8 mouse cellular contexts compared by ENCODE assay signal in the genomic region with DNA sequence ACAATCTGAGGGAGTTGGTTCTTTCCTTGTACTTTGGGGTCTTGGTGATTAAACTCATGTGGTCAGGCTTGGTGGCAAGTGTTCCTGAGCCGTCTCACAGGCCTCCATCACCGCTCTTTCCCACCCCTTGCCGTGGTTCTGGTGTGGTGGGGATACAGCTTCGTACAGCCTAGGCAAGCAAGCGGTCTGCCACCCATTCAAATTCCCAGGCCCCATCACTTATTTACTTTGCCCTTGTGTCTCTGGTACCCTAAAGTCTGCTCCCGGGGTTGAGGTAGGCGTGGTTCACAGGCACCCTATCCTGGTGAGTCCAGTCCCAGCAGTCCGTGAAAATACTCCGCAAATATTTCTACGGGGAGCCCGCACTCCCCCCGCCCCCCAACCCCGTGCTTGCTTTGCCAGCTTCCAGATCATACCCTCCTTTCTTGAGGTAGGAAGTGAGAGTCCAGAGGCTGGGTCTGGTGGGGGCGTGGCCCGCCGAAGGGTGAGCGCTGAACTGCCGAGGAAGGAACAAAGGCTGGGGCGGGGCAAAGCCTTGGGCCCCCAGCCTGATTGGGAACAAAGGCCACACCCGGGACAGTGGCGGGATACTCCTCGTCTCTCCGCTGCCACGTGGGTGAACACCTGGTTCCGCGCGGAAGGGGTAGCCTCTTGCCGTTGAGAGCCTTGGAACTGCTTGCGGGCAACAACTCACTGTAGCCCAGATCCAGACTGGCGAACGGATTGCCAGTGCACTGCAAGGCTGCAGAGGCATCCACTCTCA. TPM values are rescaled to one million over a fixed set of nuclear protein-coding genes. Genes with fewer than 3 reads are reported as not detected.
DNase-seq lines count a peak whose midpoint lies in the region; TF ChIP-seq lines count a peak whose summit lies in the region.

No protein-coding gene starts in this region.

- intact Hi-C loops in heart, postnatal 36 days (cut with DNase I) = no loop called here

- in situ Hi-C loops in ES-E14 (cut with MboI; ENCODE audit: low sequenced_read_pairs in 2 of 2, unreplicated experiment in 2 of 2) = no loop called here

- H3K4me3 ChIP-seq in ES-E14 (ENCODE audit: insufficient read depth in 1 of 2, low read depth in 1 of 2, low read length in 2 of 2, poor library complexity in 1 of 2, severe bottlenecking in 1 of 2) = peak overlapping the region; percentile 48 to 88
- peak overlapping the region; percentile 99 for H3K4me3 ChIP-seq in forebrain, embryonic 10.5 days
- H3K4me3 ChIP-seq in limb, embryonic 10.5 days = peak overlapping the region; percentile 99

- WGBS in forebrain, embryonic 10.5 days = 5% methylated on average over 31 of the region's 31 CpGs
- WGBS in limb, embryonic 10.5 days = 4% methylated on average over 31 of the region's 31 CpGs

- H3K9me3 ChIP-seq in ES-E14 (ENCODE audit: control insufficient read depth, insufficient read depth, low read depth, low read length) = no peaks in the 10 kb centered on the region
- H3K9me3 ChIP-seq in forebrain, embryonic 10.5 days = 0 out of 2 replicates have a peak, but pooled peaks cover 10% of the 10 kb centered on the region
- H3K9me3 ChIP-seq in limb, embryonic 10.5 days (replicated peaks) = no peaks in the 10 kb centered on the region

- no peaks in the 10 kb centered on the region for H3K27me3 ChIP-seq in forebrain, embryonic 10.5 days (ENCODE audit: poor library complexity, severe bottlenecking)
- H3K27me3 ChIP-seq in limb, embryonic 10.5 days (ENCODE audit: low read depth, poor library complexity, severe bottlenecking) = no peaks in the 10 kb centered on the region

- peak overlapping the region; percentile 86 for H3K27ac ChIP-seq in ES-E14 (ENCODE audit: insufficient read depth, low read depth, low read length, poor library complexity, severe bottlenecking)
- H3K27ac ChIP-seq in forebrain, embryonic 10.5 days = peak overlapping the region; percentile 100
- peak overlapping the region; percentile 100 for H3K27ac ChIP-seq in limb, embryonic 10.5 days

- peak; percentile 92 for DNase-seq in ES-E14 (ENCODE audit: low read depth, low spot score)
- DNase-seq in brain, adult 2 months (ENCODE audit: low read depth, low spot score) = peak; percentile 47
- DNase-seq in forebrain, embryonic 10.5 days (ENCODE audit: extremely low spot score, low spot score) = peak; percentile 92
- DNase-seq in heart, postnatal 36 days = peak; percentile 59 to 62
- peak; percentile 96 for DNase-seq in limb, embryonic 10.5 days (ENCODE audit: low spot score)
- peak; percentile 92 for DNase-seq in mesoderm, embryonic 11.5 days (ENCODE audit: low read depth, low spot score)
- DNase-seq in spleen, postnatal 14 days (ENCODE audit: low spot score in 2 of 2) = peak; percentile 47 to 49
- DNase-seq in frontal cortex, postnatal 14 days (ENCODE audit: low spot score in 2 of 2) = no peak

- peaks cover 4 to 9% of the 10 kb centered on the region in 2 experiments; a peak in 2 of 4 replicates for H3K4me1 ChIP-seq in ES-E14 (ENCODE audit: control insufficient read depth in 2 of 2, insufficient read depth in 2 of 2, low read length in 2 of 2, poor library complexity in 1 of 2)
- H3K4me1 ChIP-seq in forebrain, embryonic 10.5 days = peaks cover 33% of the 10 kb centered on the region
- peaks cover 28% of the 10 kb centered on the region for H3K4me1 ChIP-seq in limb, embryonic 10.5 days

- peaks cover 30% of the 10 kb centered on the region for H3K36me3 ChIP-seq in ES-E14 (ENCODE audit: control insufficient read depth, insufficient read depth, low read length, poor library complexity, severe bottlenecking)
- H3K36me3 ChIP-seq in forebrain, embryonic 10.5 days (replicated peaks) = peaks cover 31% of the 10 kb centered on the region
- peaks cover 32% of the 10 kb centered on the region for H3K36me3 ChIP-seq in limb, embryonic 10.5 days

- peak overlapping the region; percentile 76 for H3K9ac ChIP-seq in ES-E14 (ENCODE audit: insufficient read depth, low read depth, low read length, poor library complexity, severe bottlenecking)

TF ChIP-seq in ES-E14, 5 proteins besides CTCF, POLR2A, EP300 and RAD21:
- TF ChIP-seq CHD2 (IDR thresholded peaks at IDR 0.05; ENCODE audit: low read depth, low read length) (no peak), HCFC1 (IDR thresholded peaks at IDR 0.05; ENCODE audit: borderline replicate concordance, insufficient read depth, low read length) (no peak), ZNF384 (IDR thresholded peaks at IDR 0.05; ENCODE audit: low read depth, low read length) (no peak)

RNA-seq across cellular contexts. Expression of a gene that starts 11.7 kb away (rescaled TPM):
- total RNA-seq in ES-E14 (2012; rRNA removed) = 103 and 143 TPM in 2 replicates
- 97.3 and 102 TPM in 2 replicates for polyA plus RNA-seq in forebrain, embryonic 10.5 days (2016; fragmentation: Nextera tagmentation; extraction: Ambion mirVana)
- total RNA-seq in heart, postnatal 36 days (2021) = 100 to 1,000 TPM; 124 to 136 TPM
- 79.6 and 84.2 TPM in 2 replicates for polyA plus RNA-seq in limb, embryonic 10.5 days (2016; fragmentation: Nextera tagmentation; extraction: Ambion mirVana)

RNA-seq across cellular contexts. Expression of a gene that starts 13.1 kb away (rescaled TPM):
- 23.7 and 26.7 TPM in 2 replicates for total RNA-seq in ES-E14 (2012; rRNA removed)
- 29.7 and 30.7 TPM in 2 replicates for polyA plus RNA-seq in forebrain, embryonic 10.5 days (2016; fragmentation: Nextera tagmentation; extraction: Ambion mirVana)
- 1 to 10 TPM; 7.9 to 8.8 TPM for total RNA-seq in heart, postnatal 36 days (2021)
- 29.1 and 31.8 TPM in 2 replicates for polyA plus RNA-seq in limb, embryonic 10.5 days (2016; fragmentation: Nextera tagmentation; extraction: Ambion mirVana)

RNA-seq across cellular contexts. Expression of a gene that starts 15.1 kb away (rescaled TPM):
- total RNA-seq in ES-E14 (2012; rRNA removed) = 73.8 and 92.8 TPM in 2 replicates
- 82.9 and 88.7 TPM in 2 replicates for polyA plus RNA-seq in forebrain, embryonic 10.5 days (2016; fragmentation: Nextera tagmentation; extraction: Ambion mirVana)
- total RNA-seq in heart, postnatal 36 days (2021) = 100 to 1,000 TPM; 198 to 199 TPM
- polyA plus RNA-seq in limb, embryonic 10.5 days (2016; fragmentation: Nextera tagmentation; extraction: Ambion mirVana) = 182 and 208 TPM in 2 replicates

RNA-seq across cellular contexts. Expression of a gene that starts 24.0 kb away (rescaled TPM):
- 2,698 and 2,854 TPM in 2 replicates for total RNA-seq in ES-E14 (2012; rRNA removed)
- 415 and 417 TPM in 2 replicates for polyA plus RNA-seq in forebrain, embryonic 10.5 days (2016; fragmentation: Nextera tagmentation; extraction: Ambion mirVana)
- total RNA-seq in heart, postnatal 36 days (2021) = 10 to 100 TPM; 83.3 to 95.8 TPM
- 561 and 585 TPM in 2 replicates for polyA plus RNA-seq in limb, embryonic 10.5 days (2016; fragmentation: Nextera tagmentation; extraction: Ambion mirVana)

RNA-seq across cellular contexts. Expression of a gene that starts 25.0 kb away (rescaled TPM):
- total RNA-seq in ES-E14 (2012; rRNA removed) = 0.45 and 0.69 TPM in 2 replicates
- not detected in 2 replicates for polyA plus RNA-seq in forebrain, embryonic 10.5 days (2016; fragmentation: Nextera tagmentation; extraction: Ambion mirVana)
- total RNA-seq in heart, postnatal 36 days (2021) = not detected
- not detected in 2 replicates for polyA plus RNA-seq in limb, embryonic 10.5 days (2016; fragmentation: Nextera tagmentation; extraction: Ambion mirVana)

Comparison
In these comparisons a context has a peak if more than half of its experiments do, and no peak if none do; other contexts are left out.
1. DNase-seq: peak in ES-E14 (single experiment), brain, adult 2 months (single experiment), forebrain, embryonic 10.5 days (single experiment), heart, postnatal 36 days (2 of 2), limb, embryonic 10.5 days (single experiment), mesoderm, embryonic 11.5 days (single experiment) and spleen, postnatal 14 days (2 of 2); none in frontal cortex, postnatal 14 days (0 of 2).
2. Peak in every context shown above with its lines, with median percentiles within 50 percentile points of each other: H3K27ac ChIP-seq and H3K4me3 ChIP-seq.